Mouse (Mus musculus): ENCODE results near the gene Stx1a.

GRCm38 (mm10) chr5:135010841-135011743 is 12.2 kb upstream of the Stx1a start:
- TF ChIP-seq CTCF (IDR thresholded peaks at IDR 0.05) (no peak), POLR2A (IDR thresholded peaks at IDR 0.05; ENCODE audit: insufficient read depth, low read depth, low read length) (no peak), EP300 (IDR thresholded peaks at IDR 0.05; ENCODE audit: insufficient read depth, low read depth, low read length) (no peak)
